Mouse (Mus musculus) heart, embryonic 13.5 days (tissue): Measurements from ENCODE around the gene Prph. TPM values are rescaled to one million over a fixed set of nuclear protein-coding genes. Genes with fewer than 3 reads are reported as not detected.

Experiments
- ATAC-seq: fragments of 200-750 bp; cut with Nextera tagmentation; 2 replicates; pipeline ENCODE4 v1.8.0; 2017; ENCODE audit warnings: moderate TSS enrichment; ENCODE audit not compliant: insufficient number of reproducible peaks, low FRiP score, low TSS enrichment; ENCODE audit errors: extremely low read depth
- H3K27ac ChIP-seq: fragments of 300-500 bp; sonication (generic); replicated peaks from 2 replicates; pipeline ENCODE4 v1.5.1; 2015; ENCODE audit warnings: moderate library complexity, mild to moderate bottlenecking, inconsistent platforms
- H3K27me3 ChIP-seq: fragments of 300-500 bp; sonication (generic); replicated peaks from 2 replicates; pipeline ENCODE4 v1.6.1; 2015; ENCODE audit warnings: mild to moderate bottlenecking, inconsistent platforms
- H3K36me3 ChIP-seq: fragments of 300-500 bp; sonication (generic); 2 replicates; pipeline ENCODE4 v1.6.1; 2015; ENCODE audit warnings: mild to moderate bottlenecking, inconsistent platforms
- H3K4me1 ChIP-seq: fragments of 300-500 bp; sonication (generic); 2 replicates; pipeline ENCODE4 v1.6.1; 2015; ENCODE audit warnings: inconsistent platforms
- H3K4me2 ChIP-seq: fragments of 300-500 bp; sonication (generic); 2 replicates; pipeline ENCODE4 v1.6.1; 2015; ENCODE audit warnings: inconsistent platforms, mild to moderate bottlenecking, moderate library complexity
- H3K4me3 ChIP-seq: fragments of 300-500 bp; sonication (generic); 2 replicates; pipeline ENCODE4 v1.5.1; 2015; ENCODE audit warnings: moderate library complexity, mild to moderate bottlenecking, inconsistent platforms
- H3K9ac ChIP-seq: fragments of 300-500 bp; sonication (generic); 2 replicates; pipeline ENCODE4 v1.6.1; 2015; ENCODE audit warnings: inconsistent platforms, mild to moderate bottlenecking, moderate library complexity
- H3K9me3 ChIP-seq: fragments of 300-500 bp; sonication (generic); 2 replicates; pipeline ENCODE4 v1.6.1; 2016; ENCODE audit warnings: inconsistent platforms
- WGBS: fragments of 180-500 bp; shearing (Covaris S2); methylation state at CpG from one replicate; pipeline ENCODE4 v1.1.7; 2015; ENCODE audit warnings: mixed read lengths; 5-methylcytosine and 5-hydroxymethylcytosine counted together
- polyA plus RNA-seq: library from polyadenylated mRNA; unstranded; fragments of >200 nt; fragmentation: Nextera tagmentation; extraction: Ambion mirVana; gene quantifications from 2 replicates; pipeline ENCODE4 v1.2.1, GENCODE M21; 2015

The Prph gene
- polyA plus RNA-seq, 1 experiment from 2014 or later = 1.7 TPM

GRCm38 (mm10) chr15:99024668-99025314, 30.2 kb upstream of the Prph start:
- Histone ChIP-seq H3K27ac (no peak overlapping the region), H3K9ac (no peak overlapping the region), H3K4me1 (peaks cover 13% of the 10 kb centered on the region), H3K36me3 (no peaks in the 10 kb centered on the region), H3K4me2 (no peak overlapping the region), H3K4me3 (no peak overlapping the region), H3K9me3 (peaks cover 4% of the 10 kb centered on the region; the same call in 1 of the 2 replicates), H3K27me3 (no peaks in the 10 kb centered on the region)
- 22% methylated on average over 7 of the region's 8 CpGs for WGBS
- ATAC-seq = no peak

- no peak overlapping the region for H3K4me2 ChIP-seq
- H3K36me3 ChIP-seq = no peaks in the 10 kb centered on the region
- peaks cover 13% of the 10 kb centered on the region for H3K4me1 ChIP-seq
- ATAC-seq = no peak
- H3K9ac ChIP-seq = no peak overlapping the region
- peaks cover 4% of the 10 kb centered on the region; the same call in 1 of the 2 replicates for H3K9me3 ChIP-seq
- 61% methylated on average over 13 of the region's 13 CpGs for WGBS
- no peak overlapping the region for H3K27ac ChIP-seq
- no peaks in the 10 kb centered on the region for H3K27me3 ChIP-seq
- H3K4me3 ChIP-seq = no peak overlapping the region
These were observed 29.6 kb upstream of the Prph start for GRCm38 (mm10) chr15:99025414-99025813.

- H3K4me2 ChIP-seq = no peak overlapping the region
- no peaks in the 10 kb centered on the region for H3K36me3 ChIP-seq
- no peak for ATAC-seq
- H3K9me3 ChIP-seq = peaks cover 3% of the 10 kb centered on the region; the same call in 1 of the 2 replicates
- H3K27ac ChIP-seq = no peak overlapping the region
- WGBS = 58% methylated on average over 4 of the region's 4 CpGs
- peaks cover 21% of the 10 kb centered on the region for H3K4me1 ChIP-seq
- no peaks in the 10 kb centered on the region for H3K27me3 ChIP-seq
- H3K4me3 ChIP-seq = no peak overlapping the region
- H3K9ac ChIP-seq = no peak overlapping the region
These were observed 28.7 kb upstream of the Prph start for GRCm38 (mm10) chr15:99026259-99026658.

- peaks cover 30% of the 10 kb centered on the region for H3K4me1 ChIP-seq
- no peaks in the 10 kb centered on the region for H3K36me3 ChIP-seq
- no peaks in the 10 kb centered on the region for H3K9me3 ChIP-seq
- no peak overlapping the region for H3K4me3 ChIP-seq
- 56% methylated on average over 5 of the region's 5 CpGs for WGBS
- no peak for ATAC-seq
- H3K9ac ChIP-seq = no peak overlapping the region
- H3K27me3 ChIP-seq = no peaks in the 10 kb centered on the region
- no peak overlapping the region for H3K27ac ChIP-seq
- no peak overlapping the region for H3K4me2 ChIP-seq
These were observed 27.9 kb upstream of the Prph start for GRCm38 (mm10) chr15:99027116-99027515.

GRCm38 (mm10) chr15:99028874-99029458, 26.0 kb upstream of the Prph start:
- Histone ChIP-seq H3K4me1 (peaks cover 48% of the 10 kb centered on the region), H3K27me3 (no peaks in the 10 kb centered on the region), H3K36me3 (no peaks in the 10 kb centered on the region; the same call in 1 of the 2 replicates), H3K9ac (peak overlapping the region; percentile 85), H3K4me3 (peak overlapping the region; percentile 70), H3K4me2 (peak overlapping the region; percentile 79), H3K27ac (peak overlapping the region; percentile 91), H3K9me3 (no peaks in the 10 kb centered on the region)
- no peak for ATAC-seq
- WGBS = 7% methylated on average over 10 of the region's 10 CpGs

- H3K27ac ChIP-seq = peak within 1 kb of the TSS; percentile 91
- peaks cover 6% of the 10 kb centered on the region for H3K36me3 ChIP-seq
- peak within 1 kb of the TSS; percentile 85 for H3K9ac ChIP-seq
- H3K4me2 ChIP-seq = peak within 1 kb of the TSS; percentile 79
- H3K4me1 ChIP-seq = peaks cover 46% of the 10 kb centered on the region
- H3K27me3 ChIP-seq = no peaks in the 10 kb centered on the region
- WGBS = under 1% methylated on average over 52 of the region's 52 CpGs
- H3K4me3 ChIP-seq = peak within 1 kb of the TSS; percentile 70
- no peaks in the 10 kb centered on the region for H3K9me3 ChIP-seq
- ATAC-seq = peak; percentile 86
These were observed 25.1 kb upstream of the Prph start, which contains the start of gene Tuba1c for GRCm38 (mm10) chr15:99029619-99030584. TSS of gene Tuba1c (plus strand) at chr15:99029891.

GRCm38 (mm10) chr15:99030585-99031387, 24.2 kb upstream of the Prph start:
- Histone ChIP-seq H3K36me3 (peaks cover 14% of the 10 kb centered on the region), H3K4me1 (peaks cover 48% of the 10 kb centered on the region), H3K27ac (peak overlapping the region; percentile 91), H3K9me3 (no peaks in the 10 kb centered on the region), H3K9ac (peak overlapping the region; percentile 85), H3K4me3 (peak overlapping the region; percentile 70), H3K27me3 (no peaks in the 10 kb centered on the region), H3K4me2 (peak overlapping the region; percentile 79)
- peak; percentile 65 for ATAC-seq
- 6% methylated on average over 26 of the region's 26 CpGs for WGBS

GRCm38 (mm10) chr15:99031388-99031675, 23.6 kb upstream of the Prph start:
- H3K4me2 ChIP-seq = peak overlapping the region; percentile 79

GRCm38 (mm10) chr15:99032041-99032725, 22.8 kb upstream of the Prph start:
- peak overlapping the region; percentile 79 for H3K4me2 ChIP-seq
- 56% methylated on average over 9 of the region's 9 CpGs for WGBS
- peak overlapping the region; percentile 70 for H3K4me3 ChIP-seq
- H3K4me1 ChIP-seq = peaks cover 58% of the 10 kb centered on the region
- no peaks in the 10 kb centered on the region for H3K9me3 ChIP-seq
- no peak for ATAC-seq
- peak overlapping the region; percentile 25; the same call in 1 of the 2 replicates for H3K27ac ChIP-seq
- H3K9ac ChIP-seq = peak overlapping the region; percentile 73
- H3K27me3 ChIP-seq = no peaks in the 10 kb centered on the region
- H3K36me3 ChIP-seq = peaks cover 26% of the 10 kb centered on the region

More at GRCm38 (mm10) chr15:99031388-99031675, 23.6 kb upstream of the Prph start:
- WGBS = 61% methylated on average over 4 of the region's 4 CpGs
- Histone ChIP-seq H3K4me3 (peak overlapping the region; percentile 70), H3K27ac (peak overlapping the region; percentile 91), H3K9me3 (no peaks in the 10 kb centered on the region), H3K36me3 (peaks cover 20% of the 10 kb centered on the region), H3K27me3 (no peaks in the 10 kb centered on the region), H3K4me1 (peaks cover 53% of the 10 kb centered on the region), H3K9ac (peak overlapping the region; percentile 85)
- ATAC-seq = no peak

GRCm38 (mm10) chr15:99032726-99033250, 22.2 kb upstream of the Prph start:
- Histone ChIP-seq H3K36me3 (peaks cover 27% of the 10 kb centered on the region), H3K9ac (peak overlapping the region; percentile 73), H3K9me3 (no peaks in the 10 kb centered on the region), H3K4me1 (peaks cover 58% of the 10 kb centered on the region), H3K4me3 (peak overlapping the region; percentile 70), H3K27ac (peak overlapping the region; percentile 25), H3K4me2 (peak overlapping the region; percentile 79), H3K27me3 (no peaks in the 10 kb centered on the region)
- ATAC-seq = no peak
- WGBS = 40% methylated on average over 7 of the region's 7 CpGs
